Mouse (Mus musculus) forebrain, postnatal 0 days (tissue): ENCODE measurements around the gene Pip4k2c. TPM values are rescaled to one million over a fixed set of nuclear protein-coding genes. Genes with fewer than 3 reads are reported as not detected.

Source experiments
- ATAC-seq: fragments of 200-750 bp; cut with Nextera tagmentation; 2 replicates; pipeline ENCODE4 v1.8.0; 2017; ENCODE audit warnings: mild to moderate bottlenecking, moderate library complexity
- DNase-seq: peaks from one replicate; pipeline ENCODE4 v3.0.0-alpha.2; 2015
- H3K27ac ChIP-seq: fragments of 300-500 bp; sonication (generic); 2 replicates; pipeline ENCODE4 v1.5.1; 2014; ENCODE audit warnings: low read depth, mild to moderate bottlenecking, antibody characterized with exemption, low read length, moderate library complexity, mixed read lengths
- H3K27me3 ChIP-seq: fragments of 300-500 bp; sonication (generic); 2 replicates; pipeline ENCODE4 v1.6.1; 2014; ENCODE audit warnings: mild to moderate bottlenecking, low read length, mixed read lengths; ENCODE audit not compliant: insufficient read depth
- H3K36me3 ChIP-seq: fragments of 300-500 bp; sonication (generic); 2 replicates; pipeline ENCODE4 v1.6.1; 2014; ENCODE audit warnings: mild to moderate bottlenecking, moderate library complexity; ENCODE audit not compliant: insufficient read depth
- H3K4me1 ChIP-seq: fragments of 300-500 bp; sonication (generic); 2 replicates; pipeline ENCODE4 v1.6.1; 2014; ENCODE audit warnings: antibody characterized with exemption; ENCODE audit not compliant: insufficient read depth
- H3K4me2 ChIP-seq: fragments of 300-500 bp; sonication (generic); 2 replicates; pipeline ENCODE4 v1.6.1; 2014; ENCODE audit warnings: low read depth, mild to moderate bottlenecking, moderate library complexity
- H3K4me3 ChIP-seq: fragments of 300-500 bp; sonication (generic); 2 replicates; pipeline ENCODE4 v1.5.1; 2014; ENCODE audit warnings: low read depth, low read length, mixed read lengths
- H3K9ac ChIP-seq: fragments of 300-500 bp; sonication (generic); 2 replicates; pipeline ENCODE4 v1.6.1; 2014; ENCODE audit warnings: mild to moderate bottlenecking
- H3K9me3 ChIP-seq: fragments of 300-500 bp; sonication (generic); 2 replicates; pipeline ENCODE4 v1.6.1; 2016; ENCODE audit warnings: low read length
- CTCF ChIP-seq: sonication (generic); IDR thresholded peaks from 2 replicates; pipeline ENCODE4 v1.5.1; 2016; ENCODE audit warnings: antibody characterized with exemption, control low read depth, low read depth
- WGBS: fragments of 180-500 bp; shearing (Covaris S2); extraction: QIAGEN DNeasy Blood & Tissue Kit; methylation state at CpG from one replicate; pipeline ENCODE4 v1.1.7; 2014; 5-methylcytosine and 5-hydroxymethylcytosine counted together
- polyA plus RNA-seq: library from polyadenylated mRNA; unstranded; fragments of >200 nt; fragmentation: Nextera tagmentation; extraction: Ambion mirVana; gene quantifications from 2 replicates; pipeline ENCODE4 v1.2.1, GENCODE M21; 2015
- total RNA-seq: library from RNA; depleted of rRNA; stranded (reverse); fragments of >200 nt; gene quantifications from 2 replicates; pipeline ENCODE4 v1.2.3, GENCODE M21; 2014

Gene Pip4k2c
- total and polyA plus RNA-seq, 2 experiments from 2014 or later, result 20.1 to 23.3 TPM

DNA sequence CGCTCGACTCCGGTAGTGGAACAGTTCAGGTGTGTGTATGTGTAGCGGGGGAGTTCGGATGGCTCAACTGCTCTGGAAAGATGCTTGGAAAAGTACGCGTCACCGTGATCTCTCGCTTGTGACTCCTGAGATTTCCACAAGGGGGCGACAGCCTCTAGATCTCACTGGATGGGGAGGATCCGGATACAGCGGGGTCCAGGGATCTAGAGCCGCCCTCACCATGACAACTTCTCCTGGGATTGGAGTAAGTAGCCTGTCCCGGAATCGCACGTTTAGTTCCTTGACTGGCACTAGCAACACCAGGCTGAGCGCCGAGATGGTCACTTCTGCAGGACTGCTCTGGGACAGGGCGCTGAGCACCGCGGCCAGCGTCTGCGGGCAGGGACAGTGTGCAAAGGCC is 33.7 kb downstream of the Pip4k2c start:
- Histone ChIP-seq H3K4me2 (peak overlapping the region; percentile 52), H3K27me3 (peaks cover 40% of the 10 kb centered on the region), H3K9ac (0 out of 2 replicates have a peak overlapping the region, but pooled peaks have one; percentile 14), H3K4me3 (peak overlapping the region; percentile 25; the same call in 1 of the 2 replicates), H3K9me3 (no peaks in the 10 kb centered on the region), H3K36me3 (no peaks in the 10 kb centered on the region), H3K27ac (no peak overlapping the region), H3K4me1 (peaks cover 7% of the 10 kb centered on the region)
- TF ChIP-seq CTCF, result peak; percentile 91
- DNase-seq (peak; percentile 94), ATAC-seq (peak; percentile 87)
- under 1% methylated on average over 23 of the region's 23 CpGs for WGBS

GRCm38 (mm10) chr10:127177235-127177634 is 34.1 kb downstream of the Pip4k2c start:
- 17% methylated on average over 9 of the region's 9 CpGs for WGBS
- DNase-seq, result no peak
- no peak overlapping the region for H3K9ac ChIP-seq
- peak; percentile 21 for ATAC-seq
- peaks cover 7% of the 10 kb centered on the region for H3K4me1 ChIP-seq
- H3K9me3 ChIP-seq, result no peaks in the 10 kb centered on the region
- H3K4me2 ChIP-seq, result peak overlapping the region; percentile 52; the same call in 1 of the 2 replicates
- peaks cover 40% of the 10 kb centered on the region for H3K27me3 ChIP-seq
- H3K36me3 ChIP-seq, result no peaks in the 10 kb centered on the region
- no peak overlapping the region; the same call in 1 of the 2 replicates for H3K4me3 ChIP-seq
- H3K27ac ChIP-seq, result no peak overlapping the region
- TF ChIP-seq CTCF, result no peak

- no peak for TF ChIP-seq CTCF
Observed at GRCm38 (mm10) chr10:127176756-127177155, 34.6 kb downstream of the Pip4k2c start.

DNA sequence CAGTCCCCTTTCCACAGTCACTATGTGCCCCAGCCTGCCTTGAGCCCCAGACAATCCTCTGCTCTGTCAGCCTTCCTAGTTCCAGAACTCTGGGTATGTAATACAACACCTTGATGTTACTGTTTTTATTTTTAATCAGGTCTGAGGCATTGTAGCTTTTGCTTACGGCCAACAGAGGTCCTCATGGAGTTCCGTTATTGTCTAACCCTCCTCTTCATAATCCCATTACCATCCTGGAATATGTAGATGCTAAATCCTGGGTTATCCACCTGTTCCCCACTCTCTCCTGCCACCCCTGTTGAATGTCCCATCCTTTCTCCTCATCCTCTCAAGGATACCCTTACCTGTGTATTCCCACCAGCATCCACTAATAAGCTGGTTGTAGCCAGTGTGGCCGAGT is 35.2 kb downstream of the Pip4k2c start:
- Histone ChIP-seq H3K36me3 (peaks cover 9% of the 10 kb centered on the region), H3K27ac (no peak overlapping the region), H3K4me3 (no peak overlapping the region), H3K4me1 (peaks cover 7% of the 10 kb centered on the region), H3K9me3 (no peaks in the 10 kb centered on the region), H3K9ac (no peak overlapping the region), H3K27me3 (peaks cover 40% of the 10 kb centered on the region), H3K4me2 (no peak overlapping the region)
- DNase-seq (no peak), ATAC-seq (no peak)
- TF ChIP-seq CTCF, result no peak
- 34% methylated on average over 3 of the region's 3 CpGs for WGBS

More at GRCm38 (mm10) chr10:127176756-127177155, 34.6 kb downstream of the Pip4k2c start:
- H3K4me2 ChIP-seq, result no peak overlapping the region
- ATAC-seq (no peak), DNase-seq (no peak)
- WGBS, result 11% methylated on average over 7 of the region's 7 CpGs
- no peaks in the 10 kb centered on the region for H3K9me3 ChIP-seq
- no peak overlapping the region for H3K9ac ChIP-seq
- no peak overlapping the region for H3K27ac ChIP-seq
- H3K4me3 ChIP-seq, result no peak overlapping the region
- peaks cover 7% of the 10 kb centered on the region for H3K4me1 ChIP-seq
- peaks cover 40% of the 10 kb centered on the region for H3K27me3 ChIP-seq
- H3K36me3 ChIP-seq, result peaks cover 5% of the 10 kb centered on the region

GRCm38 (mm10) chr10:127174170-127174569 is 37.2 kb downstream of the Pip4k2c start:
- DNase-seq, result no peak
- no peaks in the 10 kb centered on the region for H3K9me3 ChIP-seq
- H3K4me3 ChIP-seq, result no peak overlapping the region
- WGBS, result 93% methylated on average over 7 of the region's 7 CpGs
- peaks cover 10% of the 10 kb centered on the region for H3K4me1 ChIP-seq
- H3K36me3 ChIP-seq, result peaks cover 13% of the 10 kb centered on the region
- ATAC-seq, result no peak
- H3K9ac ChIP-seq, result no peak overlapping the region
- TF ChIP-seq CTCF, result no peak
- H3K27ac ChIP-seq, result no peak overlapping the region
- no peak overlapping the region for H3K4me2 ChIP-seq
- peaks cover 36% of the 10 kb centered on the region for H3K27me3 ChIP-seq

DNA sequence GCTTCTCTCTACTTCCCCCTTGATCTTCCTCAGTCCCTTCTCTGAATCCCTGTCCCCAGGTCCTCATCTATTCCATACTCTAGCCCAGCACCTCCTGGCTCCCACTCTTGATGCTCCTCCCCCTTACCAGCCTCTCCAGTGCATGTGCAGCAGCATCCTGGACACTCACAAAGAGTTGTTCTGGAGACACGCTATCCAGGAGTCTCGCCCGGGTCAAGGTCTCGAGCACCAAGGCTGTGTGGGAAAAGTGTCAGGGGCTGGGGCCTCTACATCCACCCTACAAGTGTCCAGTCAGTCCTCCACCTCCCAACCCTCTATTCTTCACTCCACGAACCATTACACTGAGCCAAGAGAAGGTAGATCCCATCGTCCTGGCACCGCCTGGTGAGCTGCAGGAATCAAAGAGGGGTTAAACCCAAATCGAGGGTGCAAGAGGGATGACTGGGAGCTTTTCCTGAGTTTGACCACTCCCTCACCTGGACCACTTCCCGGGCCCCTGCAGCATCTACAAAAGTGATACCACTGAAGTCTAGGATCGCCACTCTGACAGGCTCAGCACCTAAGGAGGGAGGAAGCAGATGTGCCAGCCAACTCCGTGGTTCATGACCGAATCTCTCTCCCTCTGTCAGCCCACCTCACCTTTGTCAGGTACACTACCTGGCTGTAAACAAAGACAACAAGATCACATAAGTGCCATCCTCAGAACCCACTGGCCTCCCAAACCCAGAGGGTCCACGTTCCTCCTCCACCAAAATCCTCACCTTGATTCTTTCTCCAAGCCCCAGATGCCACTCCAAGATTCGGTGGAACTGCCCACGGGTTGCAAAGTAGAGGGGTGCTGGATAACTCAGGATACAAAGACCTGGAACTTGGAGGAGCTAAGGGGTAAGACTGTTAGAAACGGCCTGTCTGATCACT is 38.0 kb downstream of the Pip4k2c start:
- Histone ChIP-seq H3K9ac (no peak overlapping the region), H3K27ac (no peak overlapping the region), H3K4me3 (no peak overlapping the region), H3K4me2 (no peak overlapping the region), H3K9me3 (no peaks in the 10 kb centered on the region), H3K27me3 (peaks cover 28% of the 10 kb centered on the region), H3K36me3 (peaks cover 16% of the 10 kb centered on the region), H3K4me1 (peaks cover 10% of the 10 kb centered on the region)
- ATAC-seq, result no peak
- 85% methylated on average over 16 of the region's 16 CpGs for WGBS
- no peak for TF ChIP-seq CTCF
- no peak for DNase-seq

- ATAC-seq, result no peak
Observed at GRCm38 (mm10) chr10:127171631-127172200, 39.7 kb downstream of the Pip4k2c start.

More at GRCm38 (mm10) chr10:127171631-127172200, 39.7 kb downstream of the Pip4k2c start:
- no peak for TF ChIP-seq CTCF
- Histone ChIP-seq H3K9me3 (no peaks in the 10 kb centered on the region), H3K9ac (no peak overlapping the region), H3K27me3 (peaks cover 14% of the 10 kb centered on the region), H3K27ac (no peak overlapping the region), H3K4me1 (0 out of 2 replicates have a peak, but pooled peaks cover 3% of the 10 kb centered on the region), H3K4me2 (no peak overlapping the region), H3K36me3 (peaks cover 25% of the 10 kb centered on the region), H3K4me3 (no peak overlapping the region)
- no peak for DNase-seq
- WGBS, result 88% methylated on average over 15 of the region's 15 CpGs
